Mouse (Mus musculus) ES-Bruce4 (cell line): ENCODE results near the gene Aif1l. TPM values are rescaled to one million over a fixed set of nuclear protein-coding genes. Genes with fewer than 3 reads are reported as not detected.
"Not testable (repeated sequence)": the region's sequence is repeated elsewhere in the genome, so short reads cannot be mapped to it uniquely, and the experiment has no call there.

ENCODE experiments used
- H3K27ac ChIP-seq: 2 replicates; pipeline ENCODE4 v1.5.1; 2012; ENCODE audit warnings: low read length, inconsistent platforms; ENCODE audit not compliant: insufficient read depth
- H3K27me3 ChIP-seq: 2 replicates; pipeline ENCODE4 v1.6.1; 2012; ENCODE audit warnings: mild to moderate bottlenecking, low read length, inconsistent platforms; ENCODE audit not compliant: control insufficient read depth, poor library complexity, insufficient read depth, severe bottlenecking
- H3K36me3 ChIP-seq: 2 replicates; pipeline ENCODE4 v1.6.1; 2012; ENCODE audit warnings: inconsistent platforms, mild to moderate bottlenecking, low read length, moderate library complexity; ENCODE audit not compliant: control insufficient read depth, poor library complexity, insufficient read depth, severe bottlenecking
- H3K4me1 ChIP-seq: one replicate; pipeline ENCODE4 v1.8.1; 2011; ENCODE audit warnings: low read length; ENCODE audit not compliant: control insufficient read depth, insufficient read depth
- H3K4me3 ChIP-seq: 2 replicates; pipeline ENCODE4 v1.5.1; 2011; ENCODE audit warnings: low read depth, mild to moderate bottlenecking, low read length
- H3K9ac ChIP-seq: 2 replicates; pipeline ENCODE4 v1.6.1; 2012; ENCODE audit warnings: low read depth, mild to moderate bottlenecking, inconsistent platforms; ENCODE audit not compliant: poor library complexity, severe bottlenecking
- H3K9me3 ChIP-seq: replicated peaks from 2 replicates; pipeline ENCODE4 v1.6.1; 2012; ENCODE audit warnings: mild to moderate bottlenecking, low read length, inconsistent platforms; ENCODE audit not compliant: control insufficient read depth, poor library complexity, insufficient read depth, severe bottlenecking
- CTCF ChIP-seq: IDR thresholded peaks from one replicate; pipeline ENCODE4 v1.8.1; 2011; ENCODE audit warnings: low read depth, low read length
- EP300 ChIP-seq: IDR thresholded peaks from 2 replicates; pipeline ENCODE4 v1.6.1; 2011; ENCODE audit warnings: low read depth, low read length; ENCODE audit not compliant: insufficient read depth
- POLR2A ChIP-seq: IDR thresholded peaks from one replicate; pipeline ENCODE4 v1.8.1; 2011; ENCODE audit warnings: low read length; ENCODE audit not compliant: insufficient read depth
- polyA plus RNA-seq: library from polyadenylated mRNA; stranded (reverse); fragments of >200 nt; gene quantifications from 2 replicates; pipeline ENCODE4 v1.2.4, GENCODE M21; 2011; ENCODE audit warnings: low read depth; ENCODE audit not compliant: missing spikeins, insufficient read depth, insufficient read length

Gene Aif1l
- polyA plus RNA-seq, 1 experiment = 40.5 TPM

DNA sequence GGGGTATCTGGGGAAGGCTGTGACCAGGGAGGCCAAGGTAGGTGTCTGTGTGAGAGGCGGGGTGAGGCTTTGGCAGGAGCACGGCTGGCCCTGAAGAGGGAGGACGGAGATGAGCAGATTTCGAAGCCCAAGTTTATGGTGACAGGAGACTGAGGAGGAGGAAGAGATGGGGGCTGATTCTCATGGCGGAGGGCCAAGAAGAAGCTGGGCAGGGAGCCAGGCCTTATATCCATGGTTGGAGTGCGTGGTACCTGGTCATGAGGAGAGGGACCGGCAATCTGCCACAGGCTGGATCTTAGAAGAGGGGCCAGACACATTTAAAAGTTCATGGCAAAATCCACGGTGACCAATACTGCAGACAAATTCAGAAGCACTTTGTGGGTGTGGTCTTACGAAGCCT lies 43.5 kb upstream of the Aif1l start:
- no peaks in the 10 kb centered on the region for H3K36me3 ChIP-seq
- H3K27ac ChIP-seq = no peak overlapping the region
- TF ChIP-seq EP300 (no peak), CTCF (no peak), POLR2A (no peak)
- no peaks in the 10 kb centered on the region for H3K9me3 ChIP-seq
- no peaks in the 10 kb centered on the region for H3K4me1 ChIP-seq
- H3K9ac ChIP-seq = no peak overlapping the region
- no peak overlapping the region for H3K4me3 ChIP-seq
- no peaks in the 10 kb centered on the region for H3K27me3 ChIP-seq

DNA sequence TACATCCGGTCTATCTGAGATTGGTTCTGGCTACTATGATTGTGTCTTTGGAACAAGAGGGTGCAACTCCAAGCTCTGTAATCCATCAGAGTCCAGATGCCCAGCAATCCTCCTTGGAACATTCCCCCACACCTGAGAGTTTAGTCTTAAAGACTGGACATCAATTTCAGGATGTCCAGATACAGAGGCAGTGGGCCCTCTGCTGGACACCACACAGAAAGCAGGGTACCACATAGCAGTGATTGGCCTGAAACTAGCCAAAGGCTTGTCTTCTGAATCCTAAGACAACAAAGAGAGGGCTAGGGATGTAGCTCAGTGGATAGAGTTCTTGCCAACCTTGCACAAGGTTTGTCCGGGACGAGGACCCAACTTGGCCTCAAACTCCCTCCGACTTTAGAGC lies 37.4 kb upstream of the Aif1l start:
- TF ChIP-seq POLR2A (no peak), CTCF (peak; percentile 61)
- H3K4me1 ChIP-seq = no peaks in the 10 kb centered on the region
- H3K36me3 ChIP-seq = no peaks in the 10 kb centered on the region
- H3K27ac ChIP-seq = no peak overlapping the region
- no peaks in the 10 kb centered on the region for H3K9me3 ChIP-seq
- no peak overlapping the region for H3K9ac ChIP-seq
- no peaks in the 10 kb centered on the region for H3K27me3 ChIP-seq
- no peak overlapping the region for H3K4me3 ChIP-seq

DNA sequence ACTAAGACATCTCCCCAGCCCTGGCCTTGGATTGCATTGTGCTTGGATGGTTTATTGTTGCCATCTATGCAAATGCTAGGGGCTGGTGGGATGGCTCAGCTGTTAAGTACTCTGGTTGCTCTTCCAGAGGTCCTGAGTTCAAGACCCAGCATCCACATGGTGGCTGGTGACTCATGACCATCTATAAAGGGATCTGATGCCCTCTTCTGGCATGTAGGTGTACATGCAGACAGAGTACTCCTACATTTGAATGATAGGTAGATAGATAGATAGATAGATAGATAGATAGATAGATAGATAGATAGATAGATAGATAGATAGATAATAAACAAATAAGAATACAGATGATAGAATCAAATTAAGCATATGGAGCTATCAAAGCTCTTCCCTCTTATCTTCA lies 35.7 kb upstream of the Aif1l start:
- not testable (repeated sequence) for H3K9me3 ChIP-seq, H3K27me3 ChIP-seq, H3K36me3 ChIP-seq, H3K27ac ChIP-seq, H3K4me1 ChIP-seq, H3K9ac ChIP-seq, H3K4me3 ChIP-seq

DNA sequence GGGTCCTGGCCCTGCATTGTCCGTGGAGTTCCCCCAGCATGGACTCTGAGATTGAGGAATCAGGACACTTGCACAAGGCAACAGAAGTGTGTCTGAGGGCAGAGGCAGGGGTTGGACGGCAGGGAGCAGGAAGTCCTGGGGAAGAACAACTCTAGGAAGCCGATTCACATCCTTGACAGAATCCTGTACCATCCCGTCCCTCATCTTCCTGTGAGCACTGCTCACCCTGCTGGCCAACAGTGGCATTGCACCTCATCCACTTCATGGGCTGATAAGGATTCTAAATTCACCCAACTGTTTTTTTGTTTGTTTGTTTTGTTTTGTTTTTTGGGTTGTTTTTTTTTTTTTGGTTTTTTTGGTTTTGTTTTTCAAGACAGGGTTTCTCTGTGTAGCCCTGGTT lies 34.8 kb upstream of the Aif1l start:
- Histone ChIP-seq H3K36me3 (no peaks in the 10 kb centered on the region), H3K9me3 (no peaks in the 10 kb centered on the region), H3K27ac (no peak overlapping the region), H3K9ac (no peak overlapping the region), H3K4me3 (no peak overlapping the region), H3K27me3 (no peaks in the 10 kb centered on the region), H3K4me1 (no peaks in the 10 kb centered on the region)
- peak; percentile 94 for TF ChIP-seq CTCF
- TF ChIP-seq POLR2A = no peak

DNA sequence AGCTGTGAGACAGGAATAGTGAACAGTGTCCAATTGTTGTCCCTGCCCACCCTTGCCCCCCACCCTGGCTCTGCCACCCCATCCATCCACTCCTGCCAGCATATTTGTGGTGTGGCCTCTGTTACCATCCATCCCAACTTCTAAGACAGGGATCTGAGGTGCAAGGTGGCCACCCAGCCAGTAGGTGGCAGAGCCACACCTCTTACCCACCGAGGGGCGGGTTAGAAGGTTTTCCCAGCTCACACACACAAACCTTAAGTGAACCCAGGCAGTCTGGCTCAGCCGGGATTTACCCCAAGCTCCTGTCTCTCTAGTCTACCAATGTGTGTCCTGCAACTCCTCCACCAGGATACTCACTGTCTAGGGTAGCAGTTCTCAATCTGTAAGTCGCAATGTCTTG lies 32.3 kb upstream of the Aif1l start:
- Histone ChIP-seq H3K27me3 (no peaks in the 10 kb centered on the region), H3K9me3 (no peaks in the 10 kb centered on the region), H3K4me3 (no peak overlapping the region), H3K36me3 (no peaks in the 10 kb centered on the region), H3K27ac (no peak overlapping the region), H3K9ac (no peak overlapping the region), H3K4me1 (no peaks in the 10 kb centered on the region)
- no peak for TF ChIP-seq EP300
- peak; percentile 82 for TF ChIP-seq CTCF
- no peak for TF ChIP-seq POLR2A

DNA sequence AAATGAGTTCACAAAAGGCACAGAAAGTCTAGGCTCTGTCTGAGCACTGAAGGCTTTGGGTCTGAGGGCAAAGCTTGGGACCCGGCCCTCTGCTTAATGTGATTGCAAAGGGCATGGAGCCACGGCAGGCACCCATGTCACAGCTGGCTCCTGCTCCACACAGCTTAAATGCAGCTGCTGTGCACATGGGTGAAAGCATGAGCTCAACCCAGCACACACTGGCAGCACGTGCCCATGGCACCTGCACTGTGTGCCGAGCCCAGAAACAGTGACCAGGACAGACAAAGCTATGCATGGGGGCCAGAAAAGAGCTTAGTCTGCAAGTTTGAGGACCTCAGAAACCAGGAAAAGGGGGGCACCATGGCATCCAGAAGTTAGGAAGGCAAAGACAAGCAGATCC lies 26.3 kb upstream of the Aif1l start:
- Histone ChIP-seq H3K36me3 (no peaks in the 10 kb centered on the region), H3K27me3 (no peaks in the 10 kb centered on the region), H3K4me3 (no peak overlapping the region), H3K4me1 (no peaks in the 10 kb centered on the region), H3K9ac (no peak overlapping the region), H3K9me3 (no peaks in the 10 kb centered on the region), H3K27ac (no peak overlapping the region)
- TF ChIP-seq CTCF (no peak), POLR2A (no peak), EP300 (no peak)

DNA sequence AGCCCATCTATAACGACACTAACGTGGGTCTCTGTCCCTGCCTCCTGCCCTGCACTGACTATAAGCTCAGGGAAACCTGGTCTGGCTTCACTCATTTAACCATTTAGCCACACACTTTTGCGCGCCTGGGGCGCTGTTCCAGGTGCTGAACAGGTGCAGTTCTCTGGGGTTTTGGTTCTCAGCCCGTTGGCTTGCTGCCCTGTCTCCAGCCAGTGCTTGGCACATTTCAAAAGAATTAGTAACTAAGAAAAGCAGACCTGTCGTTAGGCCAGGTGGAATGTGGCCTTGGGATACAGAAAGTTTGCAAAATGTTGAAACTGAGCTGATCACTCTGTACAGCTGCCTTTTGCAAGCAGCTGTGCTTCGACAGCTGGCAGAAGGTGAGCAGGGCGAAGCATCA lies 25.1 kb upstream of the Aif1l start:
- H3K9ac ChIP-seq = no peak overlapping the region
- no peaks in the 10 kb centered on the region for H3K36me3 ChIP-seq
- no peak overlapping the region for H3K27ac ChIP-seq
- no peak for TF ChIP-seq CTCF
- no peak for TF ChIP-seq EP300
- no peak for TF ChIP-seq POLR2A
- H3K9me3 ChIP-seq = no peaks in the 10 kb centered on the region
- H3K4me3 ChIP-seq = no peak overlapping the region
- H3K27me3 ChIP-seq = no peaks in the 10 kb centered on the region
- H3K4me1 ChIP-seq = no peaks in the 10 kb centered on the region
